Mouse (Mus musculus): ENCODE results near the gene Tnfsf14. TPM values are rescaled to one million over a fixed set of nuclear protein-coding genes. Genes with fewer than 3 reads are reported as not detected.

Tnfsf14 gene
- polyA plus RNA-seq, 1 experiment, result 12.8 TPM

- TF ChIP-seq CTCF (IDR thresholded peaks at IDR 0.05; ENCODE audit: control insufficient read depth, insufficient read depth, low read length), result no peak
- TF ChIP-seq POLR2A (IDR thresholded peaks at IDR 0.05; ENCODE audit: borderline replicate concordance, control insufficient read depth, low read depth, low read length), result no peak
- H3K4me1 ChIP-seq (ENCODE audit: control insufficient read depth, insufficient read depth, low read length), result peaks cover 9% of the 10 kb centered on the region
- WGBS, result 37% methylated on average over 15 of the region's 15 CpGs
- no peak overlapping the region for H3K4me3 ChIP-seq (replicated peaks; ENCODE audit: control insufficient read depth, low read depth, low read length)
- H3K27ac ChIP-seq (ENCODE audit: control insufficient read depth, insufficient read depth, low read depth, low read length, poor library complexity), result peak overlapping the region; percentile 39; the same call in 1 of the 2 replicates
Measured at GRCm38 (mm10) chr17:57229851-57230727, 36.1 kb upstream of the Tnfsf14 start.

- Histone ChIP-seq H3K4me1 (ENCODE audit: control insufficient read depth, insufficient read depth, low read length) (peaks cover 9% of the 10 kb centered on the region), H3K4me3 (replicated peaks; ENCODE audit: control insufficient read depth, low read depth, low read length) (no peak overlapping the region), H3K27ac (ENCODE audit: control insufficient read depth, insufficient read depth, low read depth, low read length, poor library complexity) (peak overlapping the region; percentile 8; the same call in 1 of the 2 replicates)
- WGBS, result 71% methylated on average over 3 of the region's 3 CpGs
- TF ChIP-seq POLR2A (IDR thresholded peaks at IDR 0.05; ENCODE audit: borderline replicate concordance, control insufficient read depth, low read depth, low read length) (no peak), CTCF (IDR thresholded peaks at IDR 0.05; ENCODE audit: control insufficient read depth, insufficient read depth, low read length) (no peak)
Measured at GRCm38 (mm10) chr17:57228873-57229272, 34.9 kb upstream of the Tnfsf14 start.

- Histone ChIP-seq H3K4me3 (replicated peaks; ENCODE audit: control insufficient read depth, low read depth, low read length) (peak within 1 kb of the TSS; percentile 61), H3K4me1 (ENCODE audit: control insufficient read depth, insufficient read depth, low read length) (peaks cover 9% of the 10 kb centered on the region), H3K27ac (ENCODE audit: control insufficient read depth, insufficient read depth, low read depth, low read length, poor library complexity) (peak within 1 kb of the TSS; percentile 73)
- 16% methylated on average over 3 of the region's 3 CpGs for WGBS
- TF ChIP-seq POLR2A (IDR thresholded peaks at IDR 0.05; ENCODE audit: borderline replicate concordance, control insufficient read depth, low read depth, low read length) (0 out of 2 replicates have a peak, but pooled peaks have one; percentile 17), CTCF (IDR thresholded peaks at IDR 0.05; ENCODE audit: control insufficient read depth, insufficient read depth, low read length) (no peak)
Measured at GRCm38 (mm10) chr17:57228014-57228413, 34.0 kb upstream of the Tnfsf14 start, which contains the start of gene C3. TSS of gene C3 (minus strand) at chr17:57228136.

- Histone ChIP-seq H3K4me1 (ENCODE audit: control insufficient read depth, insufficient read depth, low read length) (peaks cover 9% of the 10 kb centered on the region), H3K27ac (ENCODE audit: control insufficient read depth, insufficient read depth, low read depth, low read length, poor library complexity) (peak overlapping the region; percentile 64), H3K4me3 (replicated peaks; ENCODE audit: control insufficient read depth, low read depth, low read length) (peak overlapping the region; percentile 61)
- WGBS, result 73% methylated on average over 2 of the region's 2 CpGs
- TF ChIP-seq POLR2A (IDR thresholded peaks at IDR 0.05; ENCODE audit: borderline replicate concordance, control insufficient read depth, low read depth, low read length), result no peak
- TF ChIP-seq CTCF (IDR thresholded peaks at IDR 0.05; ENCODE audit: control insufficient read depth, insufficient read depth, low read length), result no peak
Measured at GRCm38 (mm10) chr17:57227468-57227867, 33.5 kb upstream of the Tnfsf14 start.

GRCm38 (mm10) chr17:57223313-57223712 is 29.3 kb upstream of the Tnfsf14 start:
- peaks cover 1% of the 10 kb centered on the region; the same call in 1 of the 2 replicates for H3K4me1 ChIP-seq (ENCODE audit: control insufficient read depth, insufficient read depth, low read length)
- H3K27ac ChIP-seq (ENCODE audit: control insufficient read depth, insufficient read depth, low read depth, low read length, poor library complexity), result no peak overlapping the region
- TF ChIP-seq CTCF (IDR thresholded peaks at IDR 0.05; ENCODE audit: control insufficient read depth, insufficient read depth, low read length) (no peak), POLR2A (IDR thresholded peaks at IDR 0.05; ENCODE audit: borderline replicate concordance, control insufficient read depth, low read depth, low read length) (no peak)
- no peak overlapping the region for H3K4me3 ChIP-seq (replicated peaks; ENCODE audit: control insufficient read depth, low read depth, low read length)
- 44% methylated on average over 9 of the region's 9 CpGs for WGBS

- Histone ChIP-seq H3K4me1 (ENCODE audit: control insufficient read depth, insufficient read depth, low read length) (peaks cover 1% of the 10 kb centered on the region; the same call in 1 of the 2 replicates), H3K4me3 (replicated peaks; ENCODE audit: control insufficient read depth, low read depth, low read length) (no peak overlapping the region), H3K27ac (ENCODE audit: control insufficient read depth, insufficient read depth, low read depth, low read length, poor library complexity) (no peak overlapping the region)
- TF ChIP-seq CTCF (IDR thresholded peaks at IDR 0.05; ENCODE audit: control insufficient read depth, insufficient read depth, low read length) (no peak), POLR2A (IDR thresholded peaks at IDR 0.05; ENCODE audit: borderline replicate concordance, control insufficient read depth, low read depth, low read length) (no peak)
- 54% methylated on average over 4 of the region's 4 CpGs for WGBS
Measured at GRCm38 (mm10) chr17:57221911-57222310, 27.9 kb upstream of the Tnfsf14 start.

- WGBS, result 18% methylated on average over 3 of the region's 3 CpGs
- H3K27ac ChIP-seq (ENCODE audit: control insufficient read depth, insufficient read depth, low read depth, low read length, poor library complexity), result no peak overlapping the region
- H3K4me1 ChIP-seq (ENCODE audit: control insufficient read depth, insufficient read depth, low read length), result no peaks in the 10 kb centered on the region
- H3K4me3 ChIP-seq (replicated peaks; ENCODE audit: control insufficient read depth, low read depth, low read length), result no peak overlapping the region
- TF ChIP-seq CTCF (IDR thresholded peaks at IDR 0.05; ENCODE audit: control insufficient read depth, insufficient read depth, low read length) (peak; percentile 57), POLR2A (IDR thresholded peaks at IDR 0.05; ENCODE audit: borderline replicate concordance, control insufficient read depth, low read depth, low read length) (no peak)
Measured at GRCm38 (mm10) chr17:57219884-57220207, 25.9 kb upstream of the Tnfsf14 start.

- no peaks in the 10 kb centered on the region for H3K4me1 ChIP-seq (ENCODE audit: control insufficient read depth, insufficient read depth, low read length)
- TF ChIP-seq CTCF (IDR thresholded peaks at IDR 0.05; ENCODE audit: control insufficient read depth, insufficient read depth, low read length), result peak; percentile 77
- TF ChIP-seq POLR2A (IDR thresholded peaks at IDR 0.05; ENCODE audit: borderline replicate concordance, control insufficient read depth, low read depth, low read length), result no peak
- H3K4me3 ChIP-seq (replicated peaks; ENCODE audit: control insufficient read depth, low read depth, low read length), result no peak overlapping the region
- WGBS, result 29% methylated on average over 11 of the region's 11 CpGs
- H3K27ac ChIP-seq (ENCODE audit: control insufficient read depth, insufficient read depth, low read depth, low read length, poor library complexity), result no peak overlapping the region
Measured at GRCm38 (mm10) chr17:57219167-57219883, 25.3 kb upstream of the Tnfsf14 start.

Measured in bone marrow, adult 2 months (tissue).